Mouse (Mus musculus) MEL-GATA-1-ER (cell line): ENCODE results near the gene 9930111J21Rik1.
"Not testable (repeated sequence)": the region's sequence is repeated elsewhere in the genome, so short reads cannot be mapped to it uniquely, and the experiment has no call there.

Experiments
- DNase-seq: peaks from one replicate; pipeline ENCODE4 v3.0.0-alpha.2; 2012; ENCODE audit warnings: low read depth; ENCODE audit errors: extremely low read depth

The 9930111J21Rik1 gene

DNA sequence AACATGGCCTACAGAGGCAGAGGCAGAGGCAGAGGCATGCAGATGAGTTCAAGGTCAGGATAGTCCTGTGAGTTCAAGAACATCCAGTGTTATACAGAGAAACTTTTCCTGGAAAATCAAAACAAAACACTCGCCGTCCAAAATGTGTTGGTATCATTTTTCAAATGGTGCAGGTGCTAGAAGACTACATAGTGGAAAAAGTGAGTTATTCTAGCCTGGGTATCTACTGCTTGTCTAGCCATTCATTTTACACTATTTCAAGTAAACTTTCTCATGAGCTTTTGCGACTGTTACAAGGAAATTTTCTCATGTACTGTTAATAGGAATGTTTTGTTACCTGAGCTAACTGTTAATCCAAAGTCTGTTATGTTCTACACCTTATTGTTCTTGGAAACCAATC, 60.8 kb downstream of the 9930111J21Rik1 start:
- DNase-seq, result no peak

DNA sequence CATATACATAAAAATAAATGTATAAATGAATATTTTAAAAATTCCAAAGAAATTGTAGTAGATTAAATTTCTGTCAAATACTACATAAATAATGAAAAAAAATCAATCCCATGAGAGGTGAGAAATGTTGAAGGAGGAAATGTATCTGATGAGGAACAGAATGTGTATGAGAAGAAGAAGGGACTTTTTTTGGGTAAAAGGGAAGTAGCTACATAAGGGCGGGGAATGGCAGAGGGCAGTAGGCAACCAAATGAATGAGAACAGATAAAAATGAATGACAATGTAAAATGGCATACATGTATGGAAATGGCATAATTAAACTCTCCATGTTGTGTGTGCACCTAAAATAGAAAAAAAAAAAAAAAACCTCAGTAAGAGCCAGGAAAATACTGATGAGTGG, 65.6 kb downstream of the 9930111J21Rik1 start:
- DNase-seq, result no peak

DNA sequence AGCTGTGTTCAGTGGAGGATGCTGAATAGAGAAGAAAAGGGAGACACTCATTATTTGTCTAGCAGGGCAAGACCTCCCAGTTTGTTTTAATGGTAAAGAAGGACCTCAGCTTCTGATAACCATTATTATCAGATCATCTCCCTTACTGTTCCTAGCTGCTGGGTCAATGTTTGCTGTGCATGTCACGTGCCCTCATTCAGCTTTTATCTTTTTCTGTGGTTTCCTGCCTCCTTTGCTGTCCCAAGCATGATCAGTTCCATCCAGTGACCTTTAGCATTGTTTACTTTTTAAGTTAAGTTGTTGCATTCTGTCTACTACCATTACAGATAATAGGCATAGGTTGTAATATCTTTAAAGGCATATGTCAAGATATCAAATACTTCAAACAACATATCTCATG, 70.7 kb downstream of the 9930111J21Rik1 start:
- no peak for DNase-seq

DNA sequence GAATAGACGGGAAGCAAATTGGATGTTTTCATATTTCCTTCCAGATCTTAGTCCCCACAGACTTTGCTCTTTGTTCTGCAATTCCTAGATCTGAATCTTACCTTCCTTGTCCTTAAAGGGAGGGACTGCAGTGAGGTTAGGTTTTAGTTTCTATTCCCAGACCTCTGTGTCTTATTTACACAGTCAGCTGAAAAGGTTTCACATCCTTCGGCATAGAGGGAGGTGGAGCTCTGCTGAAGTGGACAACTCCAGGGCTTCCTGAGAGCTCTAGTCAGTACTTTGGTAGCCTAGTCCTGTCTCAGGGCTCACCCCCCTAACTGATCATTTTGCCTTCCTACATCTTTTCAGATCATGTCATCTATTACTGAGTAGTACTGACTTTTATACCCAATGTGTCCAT, 77.2 kb downstream of the 9930111J21Rik1 start, which contains the start of gene Gm5431:
Gene Gm5431 (minus strand): TSS at position 194 of the 400 bp plus-strand sequence.
- DNase-seq, result no peak

DNA sequence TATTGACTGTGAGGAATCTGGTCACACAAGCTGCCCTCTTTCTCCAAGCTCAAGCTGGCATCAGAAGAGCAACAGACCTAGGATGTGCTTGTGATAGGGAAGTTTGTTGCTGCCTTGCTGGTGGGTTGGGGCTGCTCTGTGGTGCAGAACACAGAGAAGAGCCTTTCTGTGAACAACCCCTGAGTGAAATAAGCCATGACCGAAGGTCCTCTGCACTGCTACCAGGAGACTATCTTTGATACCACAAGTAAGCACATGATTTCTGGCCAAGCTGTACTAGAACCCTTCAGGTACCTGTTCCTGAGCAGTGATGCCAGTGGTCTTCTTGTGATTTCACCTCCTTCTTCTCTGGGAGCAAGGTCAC, 77.6 kb downstream of the 9930111J21Rik1 start:
- DNase-seq, result not testable (repeated sequence)

DNA sequence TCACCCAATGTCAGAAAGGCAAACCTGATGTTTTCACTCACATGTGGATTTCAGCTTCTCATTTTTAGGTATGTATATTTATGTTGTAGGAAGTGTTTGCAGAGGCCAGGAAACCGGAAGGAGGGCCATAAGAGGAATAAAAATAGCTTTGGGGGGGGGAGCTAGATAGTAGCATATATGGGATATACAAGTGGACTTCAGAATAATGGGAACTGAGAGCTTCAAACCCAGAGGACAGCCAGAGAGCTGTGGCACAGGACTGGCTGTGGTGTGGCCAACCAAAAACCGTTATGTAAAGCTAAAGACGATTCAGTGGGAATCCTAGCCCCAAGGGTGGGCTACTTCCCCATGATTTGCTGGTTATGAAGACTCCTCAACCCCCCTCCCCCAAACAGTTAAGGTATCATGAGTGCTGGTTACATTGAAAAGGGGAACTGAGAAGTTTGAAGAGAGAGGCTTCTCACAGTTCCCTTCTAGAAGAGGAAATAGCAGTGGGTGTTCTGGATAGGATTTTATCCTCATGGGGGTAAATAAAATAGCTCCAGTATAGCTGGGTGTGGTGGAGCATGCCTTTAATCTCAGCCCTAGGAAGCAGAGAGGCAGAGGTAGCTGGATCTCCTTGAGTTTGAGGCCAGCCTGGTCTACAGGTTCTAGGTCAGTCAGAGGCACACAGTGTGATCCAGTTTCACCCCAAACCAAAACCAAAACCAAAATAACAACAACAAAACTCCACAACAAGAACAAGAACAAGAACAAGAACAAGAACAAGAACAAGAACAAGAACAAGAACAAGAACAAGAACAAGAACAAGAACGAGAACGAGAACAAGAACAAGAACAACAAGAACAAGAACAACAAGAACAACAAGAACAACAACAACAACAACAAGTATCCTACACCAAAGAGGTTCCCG, 78.3 kb downstream of the 9930111J21Rik1 start:
- DNase-seq, result peak; percentile 12

DNA sequence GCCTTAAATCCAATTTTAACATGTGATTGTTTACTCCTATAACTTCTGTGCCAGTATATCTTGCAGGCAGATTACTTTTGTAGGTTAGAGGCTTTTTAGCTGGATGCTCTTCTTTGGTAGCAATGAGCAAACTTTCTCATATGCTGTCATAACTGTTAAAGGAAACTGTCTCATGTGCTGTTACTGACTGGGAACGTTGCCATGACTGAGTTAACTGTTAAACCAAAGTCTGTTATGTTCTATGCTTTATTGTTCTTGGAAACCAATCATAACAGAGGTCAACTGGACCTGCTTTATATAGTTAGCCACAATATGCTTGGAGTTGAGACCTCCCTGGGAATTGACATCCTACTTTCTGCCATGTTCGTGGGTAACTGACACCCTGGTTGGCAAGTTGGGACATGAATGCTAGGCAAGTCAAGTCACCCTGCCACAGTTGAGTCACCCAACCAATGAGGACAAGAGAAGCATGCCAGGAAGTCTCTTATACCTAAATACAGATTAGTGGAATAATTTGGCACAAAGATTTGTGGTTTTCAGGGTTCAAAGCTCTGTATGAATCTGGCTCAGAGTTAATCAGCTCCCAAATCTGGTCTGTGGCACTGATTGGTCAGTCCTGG, 80.3 kb downstream of the 9930111J21Rik1 start:
- no peak for DNase-seq
